Mouse (Mus musculus) erythroblast, embryonic 14.5 days (primary cell): Measurements from ENCODE around the gene Ccdc62. TPM values are rescaled to one million over a fixed set of nuclear protein-coding genes. Genes with fewer than 3 reads are reported as not detected.

Experiments
- H3K27me3 ChIP-seq: 2 replicates; pipeline ENCODE4 v1.6.1; 2012; ENCODE audit warnings: inconsistent platforms; ENCODE audit not compliant: control insufficient read depth
- H3K36me3 ChIP-seq: 2 replicates; pipeline ENCODE4 v1.6.1; 2012; ENCODE audit warnings: mild to moderate bottlenecking, inconsistent platforms; ENCODE audit not compliant: control insufficient read depth
- H3K4me1 ChIP-seq: 2 replicates; pipeline ENCODE4 v1.6.1; 2012; ENCODE audit warnings: inconsistent platforms; ENCODE audit not compliant: control insufficient read depth
- H3K4me3 ChIP-seq: replicated peaks from 2 replicates; pipeline ENCODE3; 2012; ENCODE audit warnings: moderate library complexity, mild to moderate bottlenecking, inconsistent platforms
- H3K9me3 ChIP-seq: 2 replicates; pipeline ENCODE4 v1.6.1; 2012; ENCODE audit warnings: low read length, inconsistent platforms, mixed read lengths; ENCODE audit not compliant: control insufficient read depth
- GATA1 ChIP-seq: IDR thresholded peaks from 2 replicates; pipeline ENCODE4 v1.6.1; 2012; ENCODE audit warnings: low read length, inconsistent platforms, mixed read lengths
- TAL1 ChIP-seq: IDR thresholded peaks from 3 replicates; pipeline ENCODE4 v1.6.1; 2012; ENCODE audit warnings: low read length, inconsistent platforms, mixed read lengths
- polyA plus RNA-seq: library from polyadenylated mRNA; stranded (reverse); fragments of >175 nt; gene quantifications from 2 replicates; pipeline ENCODE4 v1.2.3, GENCODE M21; 2012

Ccdc62 gene
- polyA plus RNA-seq, 1 experiment = 0.65 TPM

DNA sequence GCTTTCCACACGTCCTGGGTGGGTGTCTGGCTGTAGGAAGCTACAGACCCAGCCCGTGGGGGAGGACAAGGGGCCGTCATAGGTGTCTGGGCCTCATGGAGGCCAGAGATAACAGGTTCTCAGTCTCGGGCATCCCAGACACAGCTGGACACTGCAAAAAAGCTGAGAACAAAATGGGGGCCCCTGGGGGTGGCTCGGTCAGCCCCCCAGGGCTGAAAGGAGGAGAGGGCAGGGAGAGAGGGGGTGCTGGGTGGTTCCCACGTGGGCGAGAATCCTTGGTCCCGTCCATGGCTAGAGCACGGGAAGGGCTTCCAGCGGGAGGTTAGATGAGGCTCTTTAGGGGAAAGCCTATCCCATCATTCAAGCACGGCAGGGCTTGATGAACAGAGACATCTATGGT, 52.4 kb downstream of the Ccdc62 start:
- peaks cover 20% of the 10 kb centered on the region for H3K4me1 ChIP-seq
- H3K27me3 ChIP-seq = no peaks in the 10 kb centered on the region
- peaks cover 5% of the 10 kb centered on the region; the same call in 1 of the 2 replicates for H3K36me3 ChIP-seq
- H3K4me3 ChIP-seq = no peak overlapping the region
- no peak for TF ChIP-seq TAL1
- no peak for TF ChIP-seq GATA1
- no peaks in the 10 kb centered on the region for H3K9me3 ChIP-seq

DNA sequence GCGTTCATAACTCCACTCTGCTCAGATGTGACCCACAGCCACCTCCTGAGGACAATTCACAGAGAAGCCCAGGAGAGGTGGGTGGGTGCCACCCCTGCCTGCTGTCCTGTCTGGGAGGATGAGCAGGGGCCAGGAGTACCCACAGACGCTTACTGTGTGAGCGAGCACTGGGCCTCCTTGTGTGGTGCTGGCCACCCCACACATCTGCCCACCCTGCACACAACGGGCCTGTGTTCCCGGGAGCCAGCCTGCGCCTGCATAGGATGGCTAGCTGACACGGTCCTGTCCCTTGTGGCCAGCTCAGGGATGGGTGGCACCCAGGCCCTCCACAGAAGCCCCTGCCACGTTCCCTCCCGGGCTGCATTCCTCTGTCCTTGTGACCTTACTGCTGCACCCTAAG, 55.0 kb downstream of the Ccdc62 start:
- no peaks in the 10 kb centered on the region for H3K9me3 ChIP-seq
- H3K4me3 ChIP-seq = no peak overlapping the region

DNA sequence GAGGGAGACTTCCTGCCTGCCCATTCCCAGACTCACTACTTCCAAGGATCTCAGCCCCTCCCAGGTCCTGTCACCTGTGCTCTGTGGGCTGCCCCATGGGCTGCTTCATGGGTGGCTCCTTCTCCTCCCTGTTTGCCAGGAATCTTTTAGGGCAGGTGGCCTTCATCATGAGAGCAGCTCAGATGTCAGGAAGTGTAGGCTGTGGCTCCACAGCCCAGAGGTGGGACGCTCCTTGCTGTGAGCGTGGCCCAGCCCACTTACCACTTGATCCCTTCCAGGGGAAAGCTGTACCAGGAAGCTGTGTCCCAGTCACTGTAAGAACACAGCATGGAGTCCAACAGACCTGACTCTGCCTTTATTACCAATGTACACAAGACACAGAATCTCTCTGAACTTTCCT, 56.4 kb downstream of the Ccdc62 start:
- H3K4me1 ChIP-seq = peaks cover 19% of the 10 kb centered on the region
- H3K36me3 ChIP-seq = peaks cover 23% of the 10 kb centered on the region
- no peak overlapping the region for H3K4me3 ChIP-seq
- no peaks in the 10 kb centered on the region for H3K27me3 ChIP-seq
- TF ChIP-seq TAL1 (no peak), GATA1 (no peak)
- no peaks in the 10 kb centered on the region for H3K9me3 ChIP-seq

More for the DNA sequence above, 55.0 kb downstream of the Ccdc62 start:
- TF ChIP-seq GATA1 (no peak), TAL1 (no peak)
- Histone ChIP-seq H3K4me1 (peaks cover 19% of the 10 kb centered on the region), H3K27me3 (no peaks in the 10 kb centered on the region), H3K36me3 (peaks cover 12% of the 10 kb centered on the region)

DNA sequence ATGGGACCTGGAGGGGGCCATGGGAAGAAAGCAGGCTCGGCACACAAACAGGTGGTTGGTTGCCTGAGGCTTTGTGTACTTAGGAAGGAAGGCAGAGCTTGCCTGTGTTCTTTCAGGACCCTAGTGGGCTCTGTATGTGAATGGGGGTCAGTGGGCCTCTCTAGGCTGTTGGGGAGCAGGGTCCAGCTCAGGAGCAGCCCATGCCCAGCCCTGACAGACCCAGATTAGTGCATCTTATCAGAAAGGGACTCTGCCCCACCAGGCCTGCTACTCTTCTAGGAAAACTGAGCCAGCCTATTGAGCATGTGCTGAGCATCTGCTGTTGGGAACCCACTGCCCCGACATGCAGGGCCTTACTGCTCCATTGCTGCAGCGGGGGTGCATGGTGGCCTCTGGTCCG, 57.0 kb downstream of the Ccdc62 start:
- TF ChIP-seq GATA1 (no peak), TAL1 (no peak)
- Histone ChIP-seq H3K36me3 (peaks cover 26% of the 10 kb centered on the region), H3K4me1 (peaks cover 15% of the 10 kb centered on the region), H3K27me3 (no peaks in the 10 kb centered on the region), H3K4me3 (no peak overlapping the region), H3K9me3 (no peaks in the 10 kb centered on the region)

DNA sequence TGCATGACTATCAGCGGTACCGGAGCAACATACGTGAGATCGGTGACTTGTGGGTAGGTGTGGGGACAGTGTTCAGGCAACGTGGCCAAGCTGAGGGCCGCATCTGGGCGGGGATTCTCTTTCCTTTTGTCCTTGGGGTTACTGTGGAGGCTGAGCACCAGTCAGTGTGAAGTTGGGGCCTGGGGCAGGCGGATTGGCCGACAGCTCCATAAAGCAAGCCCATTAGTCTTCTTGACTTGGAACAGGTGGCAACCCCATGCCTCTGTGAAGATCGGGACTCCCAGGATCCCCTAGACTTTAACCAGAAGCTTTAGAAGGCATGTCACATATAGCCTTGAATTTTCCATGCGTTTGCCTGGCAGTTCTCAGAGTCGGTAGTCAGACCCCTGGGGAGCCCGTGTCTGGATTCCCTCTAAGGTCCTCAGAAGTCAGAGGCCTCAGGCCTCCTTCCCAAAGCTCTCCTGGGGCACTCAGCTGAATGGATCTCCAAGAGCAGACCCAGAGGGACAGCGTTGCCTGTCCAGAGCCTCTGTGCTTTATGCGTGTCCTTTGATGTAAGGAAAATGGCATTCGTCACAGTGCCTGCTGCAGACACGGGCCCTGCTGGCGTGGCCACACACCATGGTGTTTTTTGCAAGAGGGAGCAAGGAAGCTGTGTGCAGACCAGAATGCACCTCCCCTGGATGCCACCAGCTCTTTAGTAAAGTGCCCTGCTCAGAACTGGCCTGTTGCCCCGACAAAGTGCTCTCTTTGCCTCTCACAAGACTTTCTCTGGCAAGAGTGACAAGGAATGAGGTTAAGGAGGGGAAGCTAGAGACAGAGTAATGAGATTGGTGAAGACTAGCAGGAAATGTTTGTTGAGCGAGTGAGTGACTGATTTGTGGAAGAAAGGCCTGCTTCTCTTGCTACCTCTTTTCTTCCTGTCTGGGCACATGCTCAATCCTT, 59.7 kb downstream of the Ccdc62 start:
- peaks cover 28% of the 10 kb centered on the region for H3K36me3 ChIP-seq

DNA sequence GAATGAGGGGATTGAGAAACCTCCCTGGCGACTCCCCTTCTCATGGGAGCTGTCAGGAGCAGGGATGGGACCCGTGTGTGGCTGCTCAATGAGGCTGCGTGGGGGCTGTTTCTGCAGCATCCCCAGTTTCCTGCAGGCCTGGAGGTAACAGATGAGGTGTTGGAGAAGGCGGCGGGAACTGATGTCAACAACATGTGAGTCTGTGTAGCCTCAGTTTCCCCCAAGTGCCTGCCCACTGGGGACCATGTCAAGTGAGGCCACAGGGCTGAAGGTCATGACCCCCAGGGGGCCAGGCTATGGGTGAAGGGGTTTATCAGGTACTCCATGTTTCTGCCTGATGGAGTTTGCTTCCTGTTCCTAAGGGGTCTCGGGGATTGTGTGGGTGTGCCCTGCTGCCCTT, 60.8 kb downstream of the Ccdc62 start:
- no peaks in the 10 kb centered on the region for H3K27me3 ChIP-seq
- no peak overlapping the region for H3K4me3 ChIP-seq
- peaks cover 33% of the 10 kb centered on the region for H3K36me3 ChIP-seq
- H3K9me3 ChIP-seq = no peaks in the 10 kb centered on the region
- no peak for TF ChIP-seq GATA1
- no peak for TF ChIP-seq TAL1
- H3K4me1 ChIP-seq = peaks cover 11% of the 10 kb centered on the region

More for the DNA sequence above, 59.7 kb downstream of the Ccdc62 start:
- Histone ChIP-seq H3K4me1 (peaks cover 10% of the 10 kb centered on the region), H3K9me3 (no peaks in the 10 kb centered on the region), H3K27me3 (no peaks in the 10 kb centered on the region), H3K4me3 (no peak overlapping the region)
- TF ChIP-seq TAL1 (no peak), GATA1 (no peak)

DNA sequence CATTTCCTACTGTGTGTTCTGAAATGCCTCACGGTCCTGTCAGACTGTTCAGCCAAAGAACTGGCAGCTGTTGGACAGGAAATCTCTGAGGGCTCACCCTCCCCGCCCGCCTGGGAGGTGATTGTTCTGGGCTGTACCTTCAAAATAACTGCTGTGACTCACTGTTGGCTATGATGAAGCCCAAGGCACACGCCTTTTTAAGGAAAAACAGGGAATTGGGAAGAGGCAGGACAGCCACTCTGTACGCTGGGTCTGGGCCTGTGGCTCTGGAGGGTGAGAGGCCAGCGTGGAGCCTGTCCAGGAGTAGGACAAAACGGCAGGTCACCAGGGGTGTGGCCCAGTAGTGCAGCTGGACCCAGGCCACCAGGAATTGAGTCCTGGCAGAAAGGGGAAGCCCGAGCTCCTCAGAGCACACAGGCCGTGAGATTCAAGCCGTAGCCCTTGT, 61.7 kb downstream of the Ccdc62 start:
- no peaks in the 10 kb centered on the region for H3K9me3 ChIP-seq
- peaks cover 11% of the 10 kb centered on the region for H3K4me1 ChIP-seq
- no peaks in the 10 kb centered on the region for H3K27me3 ChIP-seq
- TF ChIP-seq GATA1 = no peak
- TF ChIP-seq TAL1 = no peak
- no peak overlapping the region for H3K4me3 ChIP-seq
- H3K36me3 ChIP-seq = peaks cover 42% of the 10 kb centered on the region

DNA sequence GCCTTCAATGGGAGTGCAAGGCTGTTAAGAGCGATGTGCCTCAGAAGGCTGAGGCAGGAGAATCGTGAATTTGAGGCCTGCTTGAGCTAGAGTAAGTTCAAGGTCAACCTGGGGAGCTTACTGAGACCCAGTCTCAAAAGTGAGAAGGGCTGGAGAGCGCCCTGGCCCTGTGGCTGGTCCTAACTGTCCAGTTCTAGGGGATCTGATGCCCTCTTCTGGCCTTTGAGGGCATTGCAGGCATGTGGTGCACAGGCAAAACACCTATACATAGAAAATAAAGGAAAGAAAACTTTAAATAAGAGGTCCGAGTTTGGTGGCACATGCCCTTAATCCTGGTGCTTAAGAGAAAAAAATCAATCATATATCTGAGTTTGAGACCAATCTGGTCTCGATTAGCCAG, 62.3 kb downstream of the Ccdc62 start:
- Histone ChIP-seq H3K27me3 (no peaks in the 10 kb centered on the region), H3K9me3 (no peaks in the 10 kb centered on the region), H3K4me3 (no peak overlapping the region), H3K4me1 (peaks cover 8% of the 10 kb centered on the region), H3K36me3 (peaks cover 47% of the 10 kb centered on the region)
- no peak for TF ChIP-seq TAL1
- no peak for TF ChIP-seq GATA1

DNA sequence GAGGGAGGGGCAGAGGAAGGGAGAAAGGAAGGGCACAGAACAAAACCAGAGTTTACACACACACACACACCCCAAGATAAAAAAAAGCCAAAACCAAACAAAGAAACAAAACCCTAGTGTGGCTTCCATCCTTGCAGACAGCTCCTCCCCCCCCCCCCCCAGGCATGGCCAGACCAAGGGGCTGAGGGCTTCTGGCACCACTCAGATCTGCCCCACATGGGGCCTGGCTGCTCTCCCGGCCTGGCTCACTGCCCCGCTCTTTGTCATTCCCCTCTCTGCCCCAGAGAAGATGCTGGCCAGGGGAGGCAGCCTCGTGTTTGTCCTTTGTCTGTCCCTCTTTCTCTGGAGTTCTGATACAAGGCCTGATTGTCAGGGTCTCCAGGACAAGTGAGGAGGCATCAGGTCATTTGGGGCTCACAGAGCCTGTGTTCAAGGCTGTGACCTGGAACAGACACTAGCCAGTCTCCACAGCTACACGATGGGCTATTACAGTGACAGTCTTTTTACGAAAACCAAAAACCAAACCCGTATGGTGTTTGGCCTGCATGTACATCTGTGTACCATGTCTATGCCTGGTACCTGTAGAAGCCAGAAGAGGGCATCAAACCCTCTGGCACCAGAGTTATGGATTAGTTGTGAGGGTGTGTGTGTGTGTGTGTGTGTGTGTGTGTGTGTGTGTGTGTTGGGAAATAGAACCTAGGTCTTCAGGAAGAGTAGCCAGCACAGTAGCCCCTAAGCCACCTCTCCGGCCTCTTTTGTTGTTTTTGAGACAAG, 63.0 kb downstream of the Ccdc62 start:
- no peaks in the 10 kb centered on the region for H3K9me3 ChIP-seq
- peaks cover 9% of the 10 kb centered on the region for H3K4me1 ChIP-seq
- H3K36me3 ChIP-seq = peaks cover 49% of the 10 kb centered on the region
- no peak overlapping the region for H3K4me3 ChIP-seq
- no peak for TF ChIP-seq GATA1
- H3K27me3 ChIP-seq = no peaks in the 10 kb centered on the region

DNA sequence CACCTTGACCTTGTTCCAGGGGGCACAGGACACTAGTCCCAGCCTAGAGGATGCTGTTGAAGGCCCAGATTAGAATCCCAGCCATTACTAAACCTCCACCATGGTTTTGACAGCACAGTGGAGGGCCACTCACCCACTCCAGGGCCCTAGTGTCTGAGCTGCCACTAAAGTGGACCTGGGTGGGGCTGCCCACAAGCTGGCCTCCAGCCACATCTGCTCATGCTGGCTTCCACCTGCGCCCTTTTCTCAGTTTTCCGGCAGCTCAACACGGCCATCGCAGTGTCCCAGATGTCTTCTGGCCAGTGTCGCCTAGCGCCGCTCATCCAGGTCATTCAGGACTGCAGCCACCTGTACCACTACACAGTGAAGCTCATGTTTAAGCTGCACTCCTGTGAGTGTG, 64.0 kb downstream of the Ccdc62 start:
- peaks cover 52% of the 10 kb centered on the region for H3K36me3 ChIP-seq

More for the DNA sequence above, 64.0 kb downstream of the Ccdc62 start:
- Histone ChIP-seq H3K9me3 (no peaks in the 10 kb centered on the region), H3K4me1 (peaks cover 17% of the 10 kb centered on the region), H3K27me3 (no peaks in the 10 kb centered on the region), H3K4me3 (no peak overlapping the region)
- no peak for TF ChIP-seq TAL1
- no peak for TF ChIP-seq GATA1
